Mouse (Mus musculus) 416B (cell line): ENCODE data around the gene Vwa5b1.

Experiments used
- DNase-seq: peaks from one replicate; pipeline ENCODE4 v3.0.0; 2011; ENCODE audit warnings: low read depth

Gene Vwa5b1

GRCm38 (mm10) chr4:138525684-138526083 lies 110.0 kb downstream of the Vwa5b1 start:
- no peak for DNase-seq

- no peak for DNase-seq
Observed at GRCm38 (mm10) chr4:138524769-138525168, 110.9 kb downstream of the Vwa5b1 start.

GRCm38 (mm10) chr4:138523775-138524174 lies 111.9 kb downstream of the Vwa5b1 start:
- no peak for DNase-seq

GRCm38 (mm10) chr4:138522296-138522695 lies 113.4 kb downstream of the Vwa5b1 start:
- no peak for DNase-seq

GRCm38 (mm10) chr4:138517153-138517789 lies 118.4 kb downstream of the Vwa5b1 start:
- no peak for DNase-seq

GRCm38 (mm10) chr4:138516448-138516847 lies 119.2 kb downstream of the Vwa5b1 start:
- no peak for DNase-seq
